Mouse (Mus musculus) gastrocnemius, postnatal 36 days (tissue): ENCODE measurements at regions not wholly inside any gene's neighbourhood (a gene's known extent, or its start where the extent isn't known, plus 50 kb on each side); places are given as distances from the start of the nearest gene placed in this dataset.
A peak's percentile ranks its signal among the peaks of the same experiment; 100 is the strongest.
"Not testable (repeated sequence)": the region's sequence is repeated elsewhere in the genome, so short reads cannot be mapped to it uniquely, and the experiment has no call there.

ENCODE experiments used
- DNase-seq, 2 experiments: peaks; one replicate each; pipeline ENCODE4 v3.0.0; 2022
- intact Hi-C: fragments of 180-260 bp; cut with DNase I; formaldehyde crosslinking; loops from one replicate; pipeline ENCODE4 v1.15.1; 2025

- intact Hi-C loops = no loop called here
- no peak for DNase-seq
Measured at GRCm38 (mm10) chr15:32749971-32750370, 505.4 kb downstream of the Sema5a start.

- no peak for DNase-seq
- intact Hi-C loops = no loop called here
Measured at GRCm38 (mm10) chr15:32751991-32752390, 507.4 kb downstream of the Sema5a start.

- DNase-seq = no peak
- intact Hi-C loops = no loop called here
Measured at GRCm38 (mm10) chr15:32760141-32760540, 515.5 kb downstream of the Sema5a start.

- intact Hi-C loops = no loop called here
- no peak for DNase-seq
Measured at GRCm38 (mm10) chr15:32766011-32766701, 521.5 kb downstream of the Sema5a start.

GRCm38 (mm10) chr15:32766746-32767471 lies 522.3 kb downstream of the Sema5a start:
- intact Hi-C loops = no loop called here

GRCm38 (mm10) chr15:32778226-32778598 lies 533.6 kb downstream of the Sema5a start:
- intact Hi-C loops, DNase-seq: not testable (repeated sequence)

More at GRCm38 (mm10) chr15:32766746-32767471, 522.3 kb downstream of the Sema5a start:
- no peak for DNase-seq

- intact Hi-C loops = not testable (repeated sequence)
- DNase-seq = peak; percentile 63 to 77
Measured at GRCm38 (mm10) chr15:32778599-32779273, 534.1 kb downstream of the Sema5a start.

- not testable (repeated sequence) for DNase-seq
Measured at GRCm38 (mm10) chr15:32779274-32779615, 534.6 kb downstream of the Sema5a start.

GRCm38 (mm10) chr15:32781609-32782008 lies 537.0 kb downstream of the Sema5a start:
- intact Hi-C loops, DNase-seq: not testable (repeated sequence)

More at GRCm38 (mm10) chr15:32779274-32779615, 534.6 kb downstream of the Sema5a start:
- intact Hi-C loops = not testable (repeated sequence)

GRCm38 (mm10) chr15:32799222-32799621 lies 554.6 kb downstream of the Sema5a start:
- intact Hi-C loops = no loop called here
- DNase-seq = no peak

GRCm38 (mm10) chr15:32810849-32811632 lies 566.4 kb downstream of the Sema5a start:
- intact Hi-C loops = no loop called here
- no peak for DNase-seq

GRCm38 (mm10) chr15:32839966-32840365 lies 595.4 kb downstream of the Sema5a start:
- DNase-seq = no peak
- intact Hi-C loops = no loop called here
